Mouse (Mus musculus): ENCODE data around the gene Ntn4. TPM values are rescaled to one million over a fixed set of nuclear protein-coding genes. Genes with fewer than 3 reads are reported as not detected.

The Ntn4 gene
- total and polyA plus RNA-seq, 3 experiments, result not detected

DNA sequence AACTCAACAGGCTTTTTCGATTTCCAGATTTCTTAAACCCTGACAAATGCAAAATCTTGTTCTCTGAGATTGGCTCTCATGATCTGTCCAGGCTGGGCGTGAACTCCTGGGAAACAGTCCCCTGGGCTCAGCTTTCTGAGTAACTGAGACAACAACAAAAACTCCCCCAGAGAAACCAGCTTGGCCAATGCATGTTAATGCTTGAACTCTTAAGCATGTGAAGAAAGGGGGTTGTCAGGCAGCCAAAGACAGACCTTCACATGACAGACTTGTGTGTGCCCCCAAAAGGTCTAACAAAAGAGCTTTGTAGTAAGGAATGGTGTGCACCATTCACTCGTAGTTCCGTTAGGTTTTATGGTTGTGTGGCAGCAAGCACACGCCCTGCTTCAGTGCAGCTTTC, 96.6 kb downstream of the Ntn4 start:
- no peaks in the 10 kb centered on the region for H3K79me2 ChIP-seq (replicated peaks; ENCODE audit: control insufficient read depth, extremely low read depth, insufficient read depth, poor library complexity, severe bottlenecking)
- dilution Hi-C loops (cut with MboI; ENCODE audit: extremely low pct_ligation_motif_present, extremely low pct_unique_long_range_greater_than_20kb, low sequenced_read_pairs), result no loop called here
- H3K4me1 ChIP-seq (ENCODE audit: control insufficient read depth in 1 of 2, insufficient read depth in 2 of 2), result peaks cover 0 to 5% of the 10 kb centered on the region in 2 experiments; a peak in 1 of 4 replicates
- H3K27me3 ChIP-seq (replicated peaks), result no peaks in the 10 kb centered on the region
- H3K4me3 ChIP-seq (replicated peaks in 1 of 3; ENCODE audit: low read depth in 2 of 3, low read length in 2 of 3, poor library complexity in 1 of 3), result no peak overlapping the region
- no peak for TF ChIP-seq EP300 (IDR thresholded peaks at IDR 0.05; ENCODE audit: low read length)
- TF ChIP-seq ZMIZ1 (IDR thresholded peaks at IDR 0.05; ENCODE audit: low read depth, low read length), result no peak
- no peak for TF ChIP-seq CHD1 (IDR thresholded peaks at IDR 0.05; ENCODE audit: low read depth, low read length)
- no peak for TF ChIP-seq ZKSCAN1 (IDR thresholded peaks at IDR 0.05; ENCODE audit: borderline replicate concordance, low read depth, low read length)
- TF ChIP-seq MAX (IDR thresholded peaks at IDR 0.05; ENCODE audit: low read length), result no peak
- TF ChIP-seq RCOR1 (conservative IDR thresholded peaks at IDR 0.05; ENCODE audit: low read depth, low read length), result no peak
- no peak for TF ChIP-seq CHD2 (IDR thresholded peaks at IDR 0.05; ENCODE audit: low read length)
- TF ChIP-seq CTCF (conservative IDR thresholded peaks at IDR 0.05 in 1 of 2, IDR thresholded peaks at IDR 0.05 in 1 of 2; ENCODE audit: low read depth in 2 of 2, low read length in 2 of 2), result no peak
- no peak for TF ChIP-seq MAFK (IDR thresholded peaks at IDR 0.05; ENCODE audit: insufficient replicate concordance, low read length)
- no peaks in the 10 kb centered on the region for H3K36me3 ChIP-seq (replicated peaks in 1 of 2; ENCODE audit: control insufficient read depth in 1 of 2, insufficient read depth in 1 of 2, low read length in 1 of 2)
- H3K9ac ChIP-seq (ENCODE audit: insufficient read depth, low read depth), result no peak overlapping the region
- H3K4me2 ChIP-seq (ENCODE audit: insufficient read depth, low read depth, poor library complexity, severe bottlenecking), result no peak overlapping the region
- no peak for DNase-seq (ENCODE audit: extremely low read depth)
- H3K9me3 ChIP-seq (replicated peaks; ENCODE audit: low read length), result no peaks in the 10 kb centered on the region
- H3K27ac ChIP-seq (ENCODE audit: insufficient read depth, low read depth), result no peak overlapping the region
- in situ Hi-C loops (cut with MboI; ENCODE audit: low pct_ligation_motif_present, low pct_unique_long_range_greater_than_20kb, low sequenced_read_pairs), result no loop called here

DNA sequence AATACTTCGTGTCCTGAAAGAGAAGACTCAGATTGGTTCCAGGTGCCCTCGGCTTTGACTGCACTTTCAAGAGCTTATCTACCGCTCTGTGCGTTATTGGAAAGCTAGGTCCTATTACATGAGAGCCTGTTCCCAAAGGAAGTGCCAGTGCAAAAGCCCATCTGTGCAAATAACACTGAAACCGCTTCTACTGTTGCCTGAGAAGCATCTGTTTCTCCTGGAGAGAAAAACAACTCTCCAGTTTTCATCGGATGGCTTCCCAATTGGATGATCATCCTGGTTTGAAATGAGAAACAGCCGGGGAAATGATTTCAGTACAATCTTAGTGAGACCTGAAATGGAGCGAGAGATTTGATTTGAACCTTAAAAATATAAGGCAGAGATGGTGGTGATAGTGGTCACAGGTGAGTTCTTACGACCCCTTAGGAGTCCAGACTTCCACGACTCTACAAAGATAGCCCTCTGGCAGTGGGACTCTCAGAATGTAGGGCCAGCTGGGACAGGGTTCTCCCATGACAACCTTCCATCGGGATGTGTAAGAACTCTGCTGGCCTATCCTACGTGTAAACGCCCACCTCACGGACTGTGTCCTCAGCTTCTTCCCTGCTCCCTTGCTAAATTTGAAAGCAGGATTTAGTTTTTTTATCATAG, 101.1 kb downstream of the Ntn4 start:
- no peak overlapping the region for H3K4me3 ChIP-seq (replicated peaks in 1 of 3; ENCODE audit: low read depth in 2 of 3, low read length in 2 of 3, poor library complexity in 1 of 3)
- dilution Hi-C loops (cut with MboI; ENCODE audit: extremely low pct_ligation_motif_present, extremely low pct_unique_long_range_greater_than_20kb, low sequenced_read_pairs), result no loop called here
- in situ Hi-C loops (cut with MboI; ENCODE audit: low pct_ligation_motif_present, low pct_unique_long_range_greater_than_20kb, low sequenced_read_pairs), result no loop called here
- no peaks in the 10 kb centered on the region for H3K27me3 ChIP-seq (replicated peaks)
- DNase-seq (ENCODE audit: extremely low read depth), result no peak
- H3K9ac ChIP-seq (ENCODE audit: insufficient read depth, low read depth), result no peak overlapping the region
- H3K79me2 ChIP-seq (replicated peaks; ENCODE audit: control insufficient read depth, extremely low read depth, insufficient read depth, poor library complexity, severe bottlenecking), result no peaks in the 10 kb centered on the region
- no peaks in the 10 kb centered on the region for H3K36me3 ChIP-seq (replicated peaks in 1 of 2; ENCODE audit: control insufficient read depth in 1 of 2, insufficient read depth in 1 of 2, low read length in 1 of 2)
- TF ChIP-seq ZNF384 (IDR thresholded peaks at IDR 0.05; ENCODE audit: low read depth, low read length), result no peak
- no peak for TF ChIP-seq NELFE (IDR thresholded peaks at IDR 0.05; ENCODE audit: low read depth, low read length)
- no peak for TF ChIP-seq TBP (conservative IDR thresholded peaks at IDR 0.05; ENCODE audit: low read depth, low read length)
- TF ChIP-seq E2F4 (IDR thresholded peaks at IDR 0.05; ENCODE audit: insufficient replicate concordance, low read depth, low read length), result no peak
- no peak for TF ChIP-seq ETS1 (conservative IDR thresholded peaks at IDR 0.05; ENCODE audit: low read depth, low read length)
- no peak for TF ChIP-seq TCF12 (IDR thresholded peaks at IDR 0.05; ENCODE audit: low read depth, low read length)
- no peak for TF ChIP-seq POLR2AphosphoS2 (IDR thresholded peaks at IDR 0.05; ENCODE audit: low read depth, low read length)
- TF ChIP-seq CHD2 (IDR thresholded peaks at IDR 0.05; ENCODE audit: low read length), result no peak
- TF ChIP-seq USF2 (conservative IDR thresholded peaks at IDR 0.05; ENCODE audit: low read depth, low read length), result no peak
- no peak for TF ChIP-seq BHLHE40 (IDR thresholded peaks at IDR 0.05; ENCODE audit: low read depth, low read length)
- no peaks in the 10 kb centered on the region for H3K9me3 ChIP-seq (replicated peaks; ENCODE audit: low read length)
- H3K4me2 ChIP-seq (ENCODE audit: insufficient read depth, low read depth, poor library complexity, severe bottlenecking), result no peak overlapping the region
- H3K27ac ChIP-seq (ENCODE audit: insufficient read depth, low read depth), result no peak overlapping the region
- no peaks in the 10 kb centered on the region for H3K4me1 ChIP-seq (ENCODE audit: control insufficient read depth in 1 of 2, insufficient read depth in 2 of 2)

Data from CH12.LX (cell line).